ENCODE assay signal across 20 mouse cellular contexts in the genomic region with DNA sequence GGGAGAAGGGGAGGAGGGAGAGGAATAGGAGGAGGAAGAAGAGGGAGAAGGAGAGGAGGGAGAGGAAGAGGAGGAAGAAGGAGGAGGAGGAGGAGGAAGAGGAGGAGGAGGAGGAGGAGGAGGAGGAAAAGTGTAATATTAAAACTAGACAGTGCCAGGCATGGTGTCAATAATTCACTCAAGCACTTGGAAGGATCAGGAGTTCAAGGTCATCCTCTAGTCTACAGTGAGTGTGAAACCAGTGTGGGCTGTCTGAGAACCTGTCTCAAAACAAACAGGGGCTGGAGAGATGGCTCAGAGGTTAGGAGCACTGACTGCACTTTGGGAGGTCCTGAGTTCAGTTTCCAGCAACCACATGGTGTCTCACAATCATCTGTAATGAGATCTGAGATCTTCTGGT. TPM values are rescaled to one million over a fixed set of nuclear protein-coding genes. Genes with fewer than 3 reads are reported as not detected.
"Had no signal": no experiment of that assay in that cellular context is flagged by ENCODE, and none has a peak within 500 bp of the region (broad histone marks: within the 10 kb centered on the region; RNA-seq: fewer than 3 reads in every experiment).

No protein-coding gene starts in this region.

- H3K4me3 ChIP-seq: embryonic facial prominence, embryonic 10.5 days; embryonic facial prominence, embryonic 12.5 days; embryonic facial prominence, embryonic 13.5 days; embryonic facial prominence, embryonic 15.5 days; erythroblast, embryonic 14.5 days; forebrain, embryonic 10.5 days; forebrain, embryonic 12.5 days; forebrain, embryonic 13.5 days; forebrain, embryonic 15.5 days; gastrocnemius, adult 2 months; heart, adult 2 months had no signal

- DNase-seq: embryo, embryonic 11 days; gastrocnemius, postnatal 14 days; gastrocnemius, postnatal 25 days; heart, adult 11 months had no signal

- H3K27ac ChIP-seq: embryonic facial prominence, embryonic 10.5 days; embryonic facial prominence, embryonic 12.5 days; embryonic facial prominence, embryonic 15.5 days; forebrain, embryonic 10.5 days; forebrain, embryonic 13.5 days; gastrocnemius, adult 2 months; heart, adult 2 months had no signal

- H3K36me3 ChIP-seq: embryonic facial prominence, embryonic 10.5 days; embryonic facial prominence, embryonic 12.5 days; embryonic facial prominence, embryonic 13.5 days; embryonic facial prominence, embryonic 15.5 days; forebrain, embryonic 10.5 days; forebrain, embryonic 12.5 days; forebrain, embryonic 15.5 days had no signal

RNA-seq across cellular contexts. Expression of a gene that starts 6.0 kb away (rescaled TPM):
- polyA plus RNA-seq: erythroblast, embryonic 14.5 days had no signal

RNA-seq across cellular contexts. Expression of a gene that starts 15.9 kb away (rescaled TPM):
- polyA plus RNA-seq: embryonic facial prominence, embryonic 10.5 days; embryonic facial prominence, embryonic 11.5 days; embryonic facial prominence, embryonic 12.5 days; embryonic facial prominence, embryonic 13.5 days; embryonic facial prominence, embryonic 14.5 days; embryonic facial prominence, embryonic 15.5 days; erythroblast, embryonic 14.5 days; forebrain, embryonic 10.5 days; forebrain, embryonic 11.5 days; forebrain, embryonic 12.5 days; forebrain, embryonic 13.5 days; forebrain, embryonic 14.5 days; forebrain, embryonic 16.5 days; heart, adult 2 months had no signal
